Mouse (Mus musculus) G1E (cell line): Measurements from ENCODE around the gene Pa2g4.

Source experiments
- CTCF ChIP-seq: IDR thresholded peaks from 2 replicates; pipeline ENCODE4 v1.5.1; 2012; ENCODE audit warnings: low read depth, low read length, inconsistent platforms, mixed read lengths
- GATA1 ChIP-seq: IDR thresholded peaks from 2 replicates; pipeline ENCODE4 v1.6.1; 2012; ENCODE audit warnings: borderline replicate concordance, low read length, inconsistent platforms, mixed read lengths
- POLR2AphosphoS5 ChIP-seq: IDR thresholded peaks from 2 replicates; pipeline ENCODE4 v1.6.1; 2012; ENCODE audit warnings: low read depth, low read length, inconsistent platforms; ENCODE audit not compliant: insufficient replicate concordance
- TAL1 ChIP-seq: conservative IDR thresholded peaks from 2 replicates; pipeline ENCODE4 v1.6.1; 2012; ENCODE audit warnings: low read depth, low read length, inconsistent platforms, mixed read lengths

GRCm38 (mm10) chr10:128522351-128522750 is 43.4 kb downstream of the Pa2g4 start:
- TF ChIP-seq CTCF: no peak
- no peak for TF ChIP-seq GATA1
- no peak for TF ChIP-seq POLR2AphosphoS5
- no peak for TF ChIP-seq TAL1
